Mouse (Mus musculus) ovary, postnatal 36 days (tissue): ENCODE measurements around the gene Phf3.
"Not testable (repeated sequence)": the region's sequence is repeated elsewhere in the genome, so short reads cannot be mapped to it uniquely, and the experiment has no call there.

Experiments
- DNase-seq: peaks from one replicate; pipeline ENCODE4 v3.0.0; 2022; ENCODE audit warnings: low spot score, mixed read lengths

Gene Phf3

GRCm38 (mm10) chr1:30873541-30874260, at the start of gene Phf3:
Gene Phf3 (minus strand): TSS chr1:30873921.
- peak; percentile 92 for DNase-seq

GRCm38 (mm10) chr1:30922237-30922636, 48.5 kb upstream of the Phf3 start:
- no peak for DNase-seq

GRCm38 (mm10) chr1:30921252-30921651, 47.5 kb upstream of the Phf3 start:
- no peak for DNase-seq

GRCm38 (mm10) chr1:30920620-30921177, 47.0 kb upstream of the Phf3 start:
- no peak for DNase-seq

- no peak for DNase-seq
Observed at GRCm38 (mm10) chr1:30910172-30910571, 36.5 kb upstream of the Phf3 start.

GRCm38 (mm10) chr1:30908797-30909196, 35.1 kb upstream of the Phf3 start:
- no peak for DNase-seq

GRCm38 (mm10) chr1:30903480-30904218, 29.9 kb upstream of the Phf3 start:
- no peak for DNase-seq

- DNase-seq = no peak
Observed at GRCm38 (mm10) chr1:30898691-30899090, 25.0 kb upstream of the Phf3 start.

GRCm38 (mm10) chr1:30895366-30895765, 21.6 kb upstream of the Phf3 start:
- DNase-seq = not testable (repeated sequence)

- not testable (repeated sequence) for DNase-seq
Observed at GRCm38 (mm10) chr1:30883806-30884205, 10.1 kb upstream of the Phf3 start.

GRCm38 (mm10) chr1:30875746-30876145, 2.0 kb upstream of the Phf3 start:
- DNase-seq = no peak

GRCm38 (mm10) chr1:30874261-30875131, 775 bp upstream of the Phf3 start:
- DNase-seq = no peak

- no peak for DNase-seq
Observed at GRCm38 (mm10) chr1:30872836-30873540, 733 bp downstream of the Phf3 start.

- no peak for DNase-seq
Observed at GRCm38 (mm10) chr1:30867786-30868185, 5.9 kb downstream of the Phf3 start.

- DNase-seq = no peak
Observed at GRCm38 (mm10) chr1:30852518-30852917, 21.2 kb downstream of the Phf3 start.

- no peak for DNase-seq
Observed at GRCm38 (mm10) chr1:30851920-30852319, 21.8 kb downstream of the Phf3 start.

- no peak for DNase-seq
Observed at GRCm38 (mm10) chr1:30850906-30851305, 22.8 kb downstream of the Phf3 start.

- DNase-seq = no peak
Observed at GRCm38 (mm10) chr1:30849955-30850354, 23.8 kb downstream of the Phf3 start.

GRCm38 (mm10) chr1:30847706-30848105, 26.0 kb downstream of the Phf3 start:
- DNase-seq = no peak

- DNase-seq = no peak
Observed at GRCm38 (mm10) chr1:30839662-30840061, 34.1 kb downstream of the Phf3 start.

GRCm38 (mm10) chr1:30835512-30835911, 38.2 kb downstream of the Phf3 start:
- no peak for DNase-seq

- no peak for DNase-seq
Observed at GRCm38 (mm10) chr1:30832778-30833177, 40.9 kb downstream of the Phf3 start.
